Mouse (Mus musculus): ENCODE data around the gene Ccdc169. TPM values are rescaled to one million over a fixed set of nuclear protein-coding genes. Genes with fewer than 3 reads are reported as not detected.
A peak's percentile ranks its signal among the peaks of the same experiment; 100 is the strongest.

Ccdc169 gene
- total and polyA plus RNA-seq, 2 experiments from 2014 or later = not detected

DNA sequence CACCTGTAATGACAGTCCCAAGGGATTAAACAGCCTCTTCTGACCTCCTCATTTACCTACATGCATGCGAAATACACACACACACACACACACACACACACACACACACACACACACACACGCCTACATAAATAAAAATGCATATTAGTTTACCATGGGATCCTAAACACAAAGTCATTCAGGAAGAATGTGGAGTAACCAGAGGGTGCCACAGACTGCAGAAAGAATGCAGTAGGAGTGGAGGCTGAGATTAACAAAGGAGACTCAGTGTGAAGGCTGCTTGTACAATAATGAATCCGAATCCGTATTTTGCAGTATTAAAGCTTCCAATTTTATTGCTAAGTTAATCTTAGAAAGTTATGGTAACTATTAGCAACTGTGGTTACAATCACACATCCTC, 7.8 kb downstream of the Ccdc169 start:
- Histone ChIP-seq H3K27me3 (ENCODE audit: insufficient read depth, low read length) (no peaks in the 10 kb centered on the region), H3K4me1 (ENCODE audit: insufficient read depth, low read length) (no peaks in the 10 kb centered on the region), H3K9me3 (ENCODE audit: low read length) (no peaks in the 10 kb centered on the region), H3K9ac (replicated peaks; ENCODE audit: low read length) (no peak overlapping the region), H3K36me3 (ENCODE audit: insufficient read depth, low read length) (no peaks in the 10 kb centered on the region), H3K4me3 (ENCODE audit: low read length) (no peak overlapping the region), H3K27ac (no peak overlapping the region), H3K4me2 (ENCODE audit: low read depth, low read length) (no peak overlapping the region)
- DNase-seq (ENCODE audit: low spot score) (no peak), ATAC-seq (no peak)
- no peak for TF ChIP-seq CTCF (IDR thresholded peaks at IDR 0.05; ENCODE audit: low read depth)
- 55% methylated on average over 4 of the region's 4 CpGs for WGBS

DNA sequence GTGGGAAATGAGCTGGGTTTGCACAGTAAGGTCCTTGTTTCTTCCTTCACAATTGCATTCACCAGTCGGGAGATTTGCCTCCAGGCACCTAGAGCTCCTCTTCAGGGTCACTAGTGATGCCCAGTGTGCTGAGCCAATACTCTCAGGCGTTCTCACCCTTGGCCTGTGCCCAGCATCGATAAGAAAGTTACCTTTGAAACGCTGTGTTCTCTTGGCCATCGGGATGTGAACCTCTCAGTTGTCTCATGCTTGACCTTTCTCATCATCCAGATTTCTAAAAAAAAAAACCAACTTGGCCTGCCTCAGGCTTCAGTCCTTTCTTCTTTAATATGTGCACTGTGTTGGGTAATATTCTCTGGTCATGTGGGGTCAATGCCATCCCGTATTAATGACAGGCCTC, 9.3 kb downstream of the Ccdc169 start:
- H3K36me3 ChIP-seq (ENCODE audit: insufficient read depth, low read length) = no peaks in the 10 kb centered on the region
- 80% methylated on average over 6 of the region's 6 CpGs for WGBS
- no peak overlapping the region for H3K4me3 ChIP-seq (ENCODE audit: low read length)
- no peak overlapping the region for H3K4me2 ChIP-seq (ENCODE audit: low read depth, low read length)
- no peak overlapping the region for H3K27ac ChIP-seq
- no peaks in the 10 kb centered on the region for H3K4me1 ChIP-seq (ENCODE audit: insufficient read depth, low read length)
- no peaks in the 10 kb centered on the region for H3K27me3 ChIP-seq (ENCODE audit: insufficient read depth, low read length)
- DNase-seq (ENCODE audit: low spot score) = no peak
- no peak overlapping the region for H3K9ac ChIP-seq (replicated peaks; ENCODE audit: low read length)
- no peak for ATAC-seq
- no peak for TF ChIP-seq CTCF (IDR thresholded peaks at IDR 0.05; ENCODE audit: low read depth)
- H3K9me3 ChIP-seq (ENCODE audit: low read length) = no peaks in the 10 kb centered on the region

DNA sequence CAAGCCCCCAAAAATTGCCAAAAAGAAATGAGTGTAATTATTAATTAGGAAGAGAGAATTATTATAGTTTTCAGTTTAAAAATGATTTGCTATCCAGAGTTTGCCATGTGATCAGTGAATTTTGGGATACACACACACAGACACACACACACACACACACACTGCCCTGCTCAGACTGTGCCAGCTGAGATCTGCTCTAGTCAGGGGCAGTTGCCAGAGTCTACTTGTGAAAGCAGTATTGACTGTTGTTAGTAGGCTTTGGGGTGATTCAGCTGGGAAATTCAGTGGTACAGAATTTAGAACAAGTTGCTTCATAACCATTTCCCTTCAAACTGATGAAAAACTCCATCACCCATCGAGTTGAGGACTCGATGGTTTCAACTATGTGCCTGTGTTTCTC, 10.0 kb downstream of the Ccdc169 start:
- ATAC-seq (no peak), DNase-seq (ENCODE audit: low spot score) (no peak)
- H3K4me1 ChIP-seq (ENCODE audit: insufficient read depth, low read length) = no peaks in the 10 kb centered on the region
- H3K9ac ChIP-seq (replicated peaks; ENCODE audit: low read length) = no peak overlapping the region
- H3K4me3 ChIP-seq (ENCODE audit: low read length) = no peak overlapping the region
- no peaks in the 10 kb centered on the region for H3K27me3 ChIP-seq (ENCODE audit: insufficient read depth, low read length)
- H3K9me3 ChIP-seq (ENCODE audit: low read length) = no peaks in the 10 kb centered on the region
- no peak overlapping the region for H3K27ac ChIP-seq
- 83% methylated on average over 2 of the region's 2 CpGs for WGBS
- no peak overlapping the region for H3K4me2 ChIP-seq (ENCODE audit: low read depth, low read length)
- H3K36me3 ChIP-seq (ENCODE audit: insufficient read depth, low read length) = no peaks in the 10 kb centered on the region
- no peak for TF ChIP-seq CTCF (IDR thresholded peaks at IDR 0.05; ENCODE audit: low read depth)

DNA sequence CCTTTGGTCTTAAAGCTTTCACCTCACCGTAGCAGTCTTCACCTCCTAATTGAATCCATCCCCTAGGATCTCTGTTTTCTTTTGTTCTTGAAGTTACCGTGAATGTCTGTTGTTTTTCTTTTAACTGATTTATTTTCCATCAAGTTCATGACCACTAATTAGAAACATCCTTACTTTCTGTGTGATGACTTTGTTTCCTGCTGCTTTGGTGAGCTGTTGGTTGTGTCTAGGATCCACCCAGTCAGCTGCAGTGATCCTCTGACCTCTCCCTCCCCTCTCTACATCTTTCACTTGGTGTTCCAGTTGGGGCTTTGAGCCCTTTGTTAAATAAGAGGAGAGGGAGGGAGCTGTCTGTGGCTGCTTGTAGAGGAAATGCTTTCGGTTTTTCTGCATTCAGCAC, 11.0 kb downstream of the Ccdc169 start:
- no peaks in the 10 kb centered on the region for H3K9me3 ChIP-seq (ENCODE audit: low read length)
- 27% methylated on average over 3 of the region's 3 CpGs for WGBS
- H3K27me3 ChIP-seq (ENCODE audit: insufficient read depth, low read length) = no peaks in the 10 kb centered on the region
- H3K4me3 ChIP-seq (ENCODE audit: low read length) = no peak overlapping the region
- TF ChIP-seq CTCF (IDR thresholded peaks at IDR 0.05; ENCODE audit: low read depth) = no peak
- H3K4me2 ChIP-seq (ENCODE audit: low read depth, low read length) = no peak overlapping the region
- H3K36me3 ChIP-seq (ENCODE audit: insufficient read depth, low read length) = no peaks in the 10 kb centered on the region
- no peak overlapping the region for H3K9ac ChIP-seq (replicated peaks; ENCODE audit: low read length)
- H3K4me1 ChIP-seq (ENCODE audit: insufficient read depth, low read length) = no peaks in the 10 kb centered on the region
- DNase-seq (ENCODE audit: low spot score) (no peak), ATAC-seq (no peak)
- no peak overlapping the region for H3K27ac ChIP-seq

DNA sequence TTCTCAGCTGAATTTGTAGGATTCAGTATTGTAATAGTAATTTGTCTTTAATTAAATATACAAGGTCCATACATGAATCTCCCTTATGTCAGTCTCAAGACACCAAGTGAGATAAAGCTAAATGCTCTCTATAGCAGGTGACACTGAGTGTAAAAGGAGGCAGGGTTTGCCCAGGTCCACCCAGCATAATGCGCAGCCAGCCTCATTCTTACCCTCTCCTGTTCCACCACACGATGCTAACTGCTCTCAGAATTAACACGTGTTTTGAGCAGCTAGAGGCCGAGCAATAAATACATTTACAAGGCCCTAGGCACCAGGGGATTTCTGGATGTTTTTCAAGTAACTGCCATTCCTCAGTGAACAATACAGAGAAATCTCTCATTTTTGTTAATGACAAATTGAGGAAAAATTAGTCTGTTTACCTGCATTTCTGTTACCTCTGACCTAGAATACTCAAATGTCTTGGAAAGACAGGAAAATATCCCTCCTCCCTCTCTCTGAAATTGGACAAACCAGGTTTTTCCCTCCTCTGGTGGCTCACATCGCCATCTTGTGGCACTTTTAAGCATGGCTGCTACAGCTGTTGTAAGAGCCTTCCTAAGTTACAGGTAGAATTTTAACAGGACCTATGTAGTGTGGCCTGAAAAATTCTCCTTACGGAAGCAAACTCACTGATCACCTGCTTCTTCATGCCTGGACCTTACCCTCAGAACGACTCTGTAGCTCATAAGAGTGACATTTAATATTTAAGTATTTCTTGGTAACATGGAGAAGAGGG, 14.7 kb downstream of the Ccdc169 start:
- H3K9me3 ChIP-seq (ENCODE audit: low read length) = no peaks in the 10 kb centered on the region
- H3K4me1 ChIP-seq (ENCODE audit: insufficient read depth, low read length) = no peaks in the 10 kb centered on the region
- H3K9ac ChIP-seq (replicated peaks; ENCODE audit: low read length) = no peak overlapping the region
- H3K27me3 ChIP-seq (ENCODE audit: insufficient read depth, low read length) = no peaks in the 10 kb centered on the region
- H3K27ac ChIP-seq = no peak overlapping the region
- TF ChIP-seq CTCF (IDR thresholded peaks at IDR 0.05; ENCODE audit: low read depth) = peak; percentile 94
- H3K36me3 ChIP-seq (ENCODE audit: insufficient read depth, low read length) = no peaks in the 10 kb centered on the region
- 30% methylated on average over 7 of the region's 7 CpGs for WGBS
- peak; percentile 69 for ATAC-seq
- peak; percentile 89 for DNase-seq (ENCODE audit: low spot score)
- no peak overlapping the region for H3K4me2 ChIP-seq (ENCODE audit: low read depth, low read length)
- H3K4me3 ChIP-seq (ENCODE audit: low read length) = no peak overlapping the region

DNA sequence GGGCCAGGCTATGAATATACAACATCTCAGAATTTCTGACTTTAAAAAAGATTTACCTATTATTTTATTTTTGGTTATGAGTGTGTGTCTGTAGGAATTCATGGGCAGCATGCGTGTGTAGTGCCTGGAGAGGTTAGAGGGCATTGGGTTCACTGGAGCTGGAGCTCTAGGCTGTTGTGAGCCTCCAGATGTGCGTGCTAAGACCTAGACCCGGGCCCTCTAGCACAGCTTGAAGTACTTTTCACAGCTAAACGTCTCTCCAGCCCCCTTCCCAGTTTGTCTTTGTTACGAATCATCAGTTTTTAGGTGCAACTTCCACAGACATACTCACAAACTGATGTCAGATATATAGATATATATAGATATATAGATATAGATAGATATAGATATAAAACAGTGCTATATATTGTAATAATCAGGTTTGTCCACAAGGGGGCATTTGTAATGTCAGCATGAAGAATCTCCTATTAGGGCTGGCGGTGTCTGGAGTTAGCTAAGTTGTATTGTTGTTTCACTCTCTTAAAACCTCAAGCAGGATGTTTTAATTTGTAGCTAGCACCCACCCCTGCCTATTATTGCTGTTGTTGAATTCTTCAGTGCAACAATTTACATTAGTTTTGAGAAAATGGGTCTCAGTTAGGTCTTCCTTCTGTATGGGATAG, 15.7 kb downstream of the Ccdc169 start:
- ATAC-seq (no peak), DNase-seq (ENCODE audit: low spot score) (peak; percentile 79)
- H3K36me3 ChIP-seq (ENCODE audit: insufficient read depth, low read length) = no peaks in the 10 kb centered on the region
- no peaks in the 10 kb centered on the region for H3K27me3 ChIP-seq (ENCODE audit: insufficient read depth, low read length)
- no peaks in the 10 kb centered on the region for H3K4me1 ChIP-seq (ENCODE audit: insufficient read depth, low read length)
- H3K9ac ChIP-seq (replicated peaks; ENCODE audit: low read length) = no peak overlapping the region
- H3K9me3 ChIP-seq (ENCODE audit: low read length) = no peaks in the 10 kb centered on the region
- H3K27ac ChIP-seq = no peak overlapping the region
- H3K4me2 ChIP-seq (ENCODE audit: low read depth, low read length) = no peak overlapping the region
- TF ChIP-seq CTCF (IDR thresholded peaks at IDR 0.05; ENCODE audit: low read depth) = peak; percentile 55
- H3K4me3 ChIP-seq (ENCODE audit: low read length) = no peak overlapping the region
- 64% methylated on average over 6 of the region's 6 CpGs for WGBS

DNA sequence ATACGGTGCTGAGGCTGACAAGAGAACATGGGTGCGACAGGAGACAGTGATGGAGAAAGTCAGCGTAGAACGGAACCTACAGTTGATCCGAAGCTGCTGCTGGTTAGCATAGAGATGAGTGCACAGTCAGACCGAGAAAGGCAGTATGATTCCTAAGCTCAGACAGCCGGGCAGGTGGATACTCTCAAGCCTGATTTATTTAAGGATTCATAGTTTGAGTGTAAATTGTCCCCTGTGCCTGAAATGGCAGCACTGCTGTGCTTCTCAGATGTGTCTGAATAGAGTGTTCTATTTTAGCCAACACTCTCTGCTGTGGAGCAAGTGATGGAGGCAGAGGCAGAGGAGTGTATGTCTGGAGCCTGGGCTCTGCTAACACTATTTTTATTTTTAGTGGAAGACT, 17.0 kb downstream of the Ccdc169 start:
- H3K4me3 ChIP-seq (ENCODE audit: low read length) = no peak overlapping the region
- no peak overlapping the region for H3K9ac ChIP-seq (replicated peaks; ENCODE audit: low read length)
- no peak for TF ChIP-seq CTCF (IDR thresholded peaks at IDR 0.05; ENCODE audit: low read depth)
- no peak overlapping the region for H3K27ac ChIP-seq
- no peaks in the 10 kb centered on the region for H3K9me3 ChIP-seq (ENCODE audit: low read length)
- H3K36me3 ChIP-seq (ENCODE audit: insufficient read depth, low read length) = no peaks in the 10 kb centered on the region
- DNase-seq (ENCODE audit: low spot score) = no peak
- no peak for ATAC-seq
- no peaks in the 10 kb centered on the region for H3K27me3 ChIP-seq (ENCODE audit: insufficient read depth, low read length)
- H3K4me1 ChIP-seq (ENCODE audit: insufficient read depth, low read length) = no peaks in the 10 kb centered on the region
- H3K4me2 ChIP-seq (ENCODE audit: low read depth, low read length) = no peak overlapping the region
- 88% methylated on average over 7 of the region's 7 CpGs for WGBS

All from hindbrain, postnatal 0 days (tissue).